ENCODE assay signal across 11 mouse cellular contexts in the genomic region with DNA sequence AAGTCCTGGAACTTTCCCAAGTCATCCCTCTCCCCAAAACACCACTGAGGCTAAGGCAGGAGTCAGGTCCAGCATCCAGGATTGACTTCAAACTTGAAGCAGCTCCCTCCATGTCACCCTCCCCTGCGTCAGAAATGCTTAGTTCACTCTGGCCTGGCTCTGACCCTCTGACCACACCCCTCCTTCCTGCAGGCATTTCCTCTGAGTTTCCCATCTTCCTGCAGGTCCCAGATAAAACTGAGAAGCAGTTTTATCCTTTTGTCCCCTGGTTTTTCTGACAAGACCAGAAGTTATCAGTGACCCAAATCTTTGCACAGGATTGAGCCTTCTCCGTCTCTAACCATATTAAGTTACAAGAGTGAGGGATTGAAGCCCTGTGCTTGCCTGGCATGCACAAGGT. TPM values are rescaled to one million over a fixed set of nuclear protein-coding genes. Genes with fewer than 3 reads are reported as not detected.
DNase-seq lines count a peak whose midpoint lies in the region; ATAC-seq lines count a peak whose summit lies in the region.
"Had no signal": no experiment of that assay in that cellular context is flagged by ENCODE, and none has a peak within 500 bp of the region (broad histone marks: within the 10 kb centered on the region; RNA-seq: fewer than 3 reads in every experiment).

No protein-coding gene starts in this region.

- no peaks in the 10 kb centered on the region for H3K27me3 ChIP-seq in forebrain, embryonic 10.5 days (ENCODE audit: poor library complexity, severe bottlenecking)
- H3K27me3 ChIP-seq in forebrain, embryonic 13.5 days = no peaks in the 10 kb centered on the region
- no peaks in the 10 kb centered on the region for H3K27me3 ChIP-seq in lung, embryonic 16.5 days (ENCODE audit: control insufficient read depth, insufficient read depth, low read depth, low read length)

- H3K27ac ChIP-seq in forebrain, embryonic 10.5 days = peak overlapping the region; percentile 49
- no peak overlapping the region for H3K27ac ChIP-seq in forebrain, embryonic 13.5 days
- H3K27ac ChIP-seq in lung, embryonic 16.5 days (ENCODE audit: low read length) = peak overlapping the region; percentile 78

- no peaks in the 10 kb centered on the region for H3K36me3 ChIP-seq in forebrain, embryonic 10.5 days (replicated peaks)
- no peaks in the 10 kb centered on the region for H3K36me3 ChIP-seq in forebrain, embryonic 13.5 days (ENCODE audit: poor library complexity, severe bottlenecking)
- no peaks in the 10 kb centered on the region for H3K36me3 ChIP-seq in lung, embryonic 16.5 days (ENCODE audit: control insufficient read depth, insufficient read depth, low read length)

- H3K9me3 ChIP-seq in forebrain, embryonic 10.5 days = no peaks in the 10 kb centered on the region
- H3K9me3 ChIP-seq in forebrain, embryonic 13.5 days (replicated peaks) = no peaks in the 10 kb centered on the region
- H3K9me3 ChIP-seq in lung, embryonic 16.5 days (ENCODE audit: control insufficient read depth, low read length) = no peaks in the 10 kb centered on the region

- H3K4me2 ChIP-seq in forebrain, embryonic 13.5 days = no peak overlapping the region
- H3K4me2 ChIP-seq in lung, embryonic 16.5 days (ENCODE audit: low read depth, low read length) = no peak overlapping the region

- H3K4me3 ChIP-seq in forebrain, embryonic 10.5 days = no peak overlapping the region
- H3K4me3 ChIP-seq in forebrain, embryonic 13.5 days = no peak overlapping the region
- H3K4me3 ChIP-seq in lung, embryonic 16.5 days (ENCODE audit: low read length) = no peak overlapping the region

- ATAC-seq in forebrain, embryonic 13.5 days = no peak
- ATAC-seq in lung, embryonic 16.5 days (ENCODE audit: low read depth) = no peak
- no peak for ATAC-seq in activated CD4-positive, CD25-positive, alpha-beta regulatory T cell, adult 4 months

- 54% methylated on average over 2 of the region's 2 CpGs for WGBS in forebrain, embryonic 10.5 days
- 54% methylated on average over 2 of the region's 2 CpGs for WGBS in forebrain, embryonic 13.5 days
- WGBS in lung, embryonic 16.5 days = 60% methylated on average over 2 of the region's 2 CpGs

- no peak for DNase-seq in forebrain, embryonic 10.5 days (ENCODE audit: extremely low spot score, low spot score)
- peak; percentile 74 for DNase-seq in heart, adult 8-10 months (ENCODE audit: low spot score)
- peak; percentile 69 for DNase-seq in kidney, adult 9 months
- no peak for DNase-seq in layer of hippocampus, adult 9-11 months
- DNase-seq in testis, postnatal 10 days (ENCODE audit: low spot score) = no peak
- DNase-seq: thymus, adult 2 months had no signal

- no peak overlapping the region for H3K9ac ChIP-seq in forebrain, embryonic 13.5 days
- 0 out of 2 replicates have a peak overlapping the region, but pooled peaks have one; percentile 6 for H3K9ac ChIP-seq in lung, embryonic 16.5 days (ENCODE audit: low read length)

- peaks cover 27% of the 10 kb centered on the region for H3K4me1 ChIP-seq in forebrain, embryonic 10.5 days
- H3K4me1 ChIP-seq in forebrain, embryonic 13.5 days = no peaks in the 10 kb centered on the region
- H3K4me1 ChIP-seq in lung, embryonic 16.5 days (replicated peaks; ENCODE audit: control insufficient read depth, insufficient read depth, low read length) = peaks cover 44% of the 10 kb centered on the region

RNA-seq across cellular contexts. Expression of a gene that starts 47.8 kb away (rescaled TPM):
- polyA plus RNA-seq in forebrain, embryonic 10.5 days (2016; fragmentation: Nextera tagmentation; extraction: Ambion mirVana) = 2.3 and 2.7 TPM in 2 replicates
- polyA plus RNA-seq in forebrain, embryonic 13.5 days (2015; fragmentation: Nextera tagmentation; extraction: Ambion mirVana) = 1.3 and 1.5 TPM in 2 replicates
- under 1 TPM; 0.32 to 0.41 (median 0.36) TPM for total RNA-seq in heart, adult 8-10 months (2022)
- polyA plus RNA-seq in lung, embryonic 16.5 days (2015; fragmentation: Nextera tagmentation; extraction: Ambion mirVana) = 6.8 and 8.7 TPM in 2 replicates
- polyA plus RNA-seq in activated CD4-positive, CD25-positive, alpha-beta regulatory T cell, adult 4 months (2017; shearing (Covaris generic)) = 1 to 10 TPM; 4.0 to 4.6 TPM

RNA-seq across cellular contexts. Expression of a gene that starts 50.9 kb away (rescaled TPM):
- not detected in 2 replicates for polyA plus RNA-seq in forebrain, embryonic 10.5 days (2016; fragmentation: Nextera tagmentation; extraction: Ambion mirVana)
- not detected in 2 replicates for polyA plus RNA-seq in forebrain, embryonic 13.5 days (2015; fragmentation: Nextera tagmentation; extraction: Ambion mirVana)
- not detected for total RNA-seq in heart, adult 8-10 months (2022)
- not detected in 2 replicates for polyA plus RNA-seq in lung, embryonic 16.5 days (2015; fragmentation: Nextera tagmentation; extraction: Ambion mirVana)
- 1 to 10 TPM; 5.7 to 6.3 TPM for polyA plus RNA-seq in activated CD4-positive, CD25-positive, alpha-beta regulatory T cell, adult 4 months (2017; shearing (Covaris generic))
- total RNA-seq: left cerebral cortex, adult 18-20 months had no signal
- polyA plus RNA-seq: neural tube, embryonic 11.5 days had no signal

RNA-seq across cellular contexts. Expression of a gene that starts 53.1 kb away (rescaled TPM):
- polyA plus RNA-seq in forebrain, embryonic 10.5 days (2016; fragmentation: Nextera tagmentation; extraction: Ambion mirVana) = not detected in 2 replicates
- not detected in 2 replicates for polyA plus RNA-seq in forebrain, embryonic 13.5 days (2015; fragmentation: Nextera tagmentation; extraction: Ambion mirVana)
- total RNA-seq in heart, adult 8-10 months (2022) = not detected
- not detected in 2 replicates for polyA plus RNA-seq in lung, embryonic 16.5 days (2015; fragmentation: Nextera tagmentation; extraction: Ambion mirVana)
- polyA plus RNA-seq in activated CD4-positive, CD25-positive, alpha-beta regulatory T cell, adult 4 months (2017; shearing (Covaris generic)) = not detected
- total RNA-seq: left cerebral cortex, adult 18-20 months had no signal
- polyA plus RNA-seq: neural tube, embryonic 11.5 days; thymus, adult 2 months had no signal

RNA-seq across cellular contexts. Expression of a gene that starts 58.4 kb away (rescaled TPM):
- polyA plus RNA-seq in forebrain, embryonic 10.5 days (2016; fragmentation: Nextera tagmentation; extraction: Ambion mirVana) = not detected in 2 replicates
- not detected in 2 replicates for polyA plus RNA-seq in forebrain, embryonic 13.5 days (2015; fragmentation: Nextera tagmentation; extraction: Ambion mirVana)
- total RNA-seq in heart, adult 8-10 months (2022) = not detected
- not detected in 2 replicates for polyA plus RNA-seq in lung, embryonic 16.5 days (2015; fragmentation: Nextera tagmentation; extraction: Ambion mirVana)
- not detected for polyA plus RNA-seq in activated CD4-positive, CD25-positive, alpha-beta regulatory T cell, adult 4 months (2017; shearing (Covaris generic))
- total RNA-seq: left cerebral cortex, adult 18-20 months had no signal
- polyA plus RNA-seq: neural tube, embryonic 11.5 days had no signal

Comparison
In these comparisons a context has a peak if more than half of its experiments do, and no peak if none do; other contexts are left out.
1. DNase-seq: peak in heart, adult 8-10 months (single experiment) and kidney, adult 9 months (single experiment); none in forebrain, embryonic 10.5 days (single experiment), layer of hippocampus, adult 9-11 months (single experiment) and testis, postnatal 10 days (single experiment).